Mouse (Mus musculus): ENCODE results near the gene Rrp1.

The Rrp1 gene

GRCm38 (mm10) chr10:78402301-78402922, 10.4 kb downstream of the Rrp1 start:
- TF ChIP-seq GATA4 (IDR thresholded peaks at IDR 0.05; ENCODE audit: insufficient replicate concordance, low read length), result no peak

- TF ChIP-seq GATA4 (IDR thresholded peaks at IDR 0.05; ENCODE audit: insufficient replicate concordance, low read length), result no peak
Measured at GRCm38 (mm10) chr10:78401127-78401526, 11.7 kb downstream of the Rrp1 start.

- no peak for TF ChIP-seq GATA4 (IDR thresholded peaks at IDR 0.05; ENCODE audit: insufficient replicate concordance, low read length)
Measured at GRCm38 (mm10) chr10:78399090-78399657, 13.7 kb downstream of the Rrp1 start.

GRCm38 (mm10) chr10:78396625-78396885, 16.3 kb downstream of the Rrp1 start:
- no peak for TF ChIP-seq GATA4 (IDR thresholded peaks at IDR 0.05; ENCODE audit: insufficient replicate concordance, low read length)

DNA sequence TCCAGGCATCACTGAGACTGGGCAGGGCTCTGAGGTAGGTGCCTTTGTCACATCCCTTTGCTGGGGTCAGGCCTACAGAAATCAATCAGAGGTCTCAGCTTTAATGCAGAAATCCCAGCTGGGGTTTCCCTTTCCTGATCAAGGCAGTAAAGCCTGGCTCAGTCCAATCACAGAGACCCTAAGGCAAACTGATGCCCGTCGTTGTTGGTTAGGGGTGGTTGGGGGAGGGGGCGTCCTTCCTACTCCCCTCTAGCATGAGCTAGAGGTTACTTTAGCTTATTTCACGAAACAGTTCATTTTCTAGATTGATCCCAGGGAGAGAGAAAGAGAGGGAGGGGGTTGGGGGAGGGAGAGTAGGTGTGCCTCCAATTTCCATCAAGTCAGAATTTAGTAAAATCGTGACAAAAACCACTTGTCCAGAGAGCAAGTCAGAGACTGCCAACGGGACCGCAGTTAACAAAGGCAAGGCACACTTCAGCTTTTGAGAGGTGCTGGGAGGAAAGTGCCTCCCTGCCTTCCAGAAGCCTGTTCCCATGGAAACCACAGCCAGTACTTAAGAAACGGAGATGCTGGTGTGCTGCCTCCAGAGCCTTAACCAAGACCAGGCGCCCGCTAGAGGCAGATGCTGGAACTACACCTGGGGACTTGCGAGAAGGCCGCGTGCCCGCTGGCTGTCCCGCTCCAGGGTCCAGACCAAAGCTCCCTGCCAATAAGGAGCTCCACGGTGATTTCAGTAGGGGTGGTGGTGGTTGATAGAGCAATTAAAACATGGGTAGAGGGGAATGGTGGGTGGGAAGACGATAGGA, 16.8 kb downstream of the Rrp1 start:
- no peak for TF ChIP-seq GATA4 (IDR thresholded peaks at IDR 0.05; ENCODE audit: insufficient replicate concordance, low read length)

GRCm38 (mm10) chr10:78395377-78395776, 17.5 kb downstream of the Rrp1 start:
- no peak for TF ChIP-seq GATA4 (IDR thresholded peaks at IDR 0.05; ENCODE audit: insufficient replicate concordance, low read length)

DNA sequence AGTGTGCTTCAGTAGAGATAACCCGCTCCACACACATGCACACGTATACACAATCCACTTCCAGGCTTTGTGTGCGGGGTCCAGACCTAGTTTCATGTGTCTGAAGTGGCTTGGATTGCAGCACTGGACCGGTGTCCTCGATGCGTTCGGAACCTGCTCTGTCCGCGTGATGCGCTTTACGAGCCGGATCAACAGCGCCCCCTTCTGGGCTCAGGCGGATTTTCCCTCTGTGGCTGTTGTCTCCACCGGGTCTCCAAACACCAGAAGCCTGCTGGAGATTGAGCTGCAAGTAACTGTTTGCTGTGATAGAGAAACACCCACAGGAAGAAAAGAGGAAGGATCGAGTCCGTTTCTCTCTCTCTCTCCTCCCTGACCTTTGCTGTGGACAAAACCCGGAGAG, 20.8 kb downstream of the Rrp1 start:
- TF ChIP-seq GATA4 (IDR thresholded peaks at IDR 0.05; ENCODE audit: insufficient replicate concordance, low read length), result no peak

- no peak for TF ChIP-seq GATA4 (IDR thresholded peaks at IDR 0.05; ENCODE audit: insufficient replicate concordance, low read length)
Measured at GRCm38 (mm10) chr10:78390982-78391470, 21.8 kb downstream of the Rrp1 start.

DNA sequence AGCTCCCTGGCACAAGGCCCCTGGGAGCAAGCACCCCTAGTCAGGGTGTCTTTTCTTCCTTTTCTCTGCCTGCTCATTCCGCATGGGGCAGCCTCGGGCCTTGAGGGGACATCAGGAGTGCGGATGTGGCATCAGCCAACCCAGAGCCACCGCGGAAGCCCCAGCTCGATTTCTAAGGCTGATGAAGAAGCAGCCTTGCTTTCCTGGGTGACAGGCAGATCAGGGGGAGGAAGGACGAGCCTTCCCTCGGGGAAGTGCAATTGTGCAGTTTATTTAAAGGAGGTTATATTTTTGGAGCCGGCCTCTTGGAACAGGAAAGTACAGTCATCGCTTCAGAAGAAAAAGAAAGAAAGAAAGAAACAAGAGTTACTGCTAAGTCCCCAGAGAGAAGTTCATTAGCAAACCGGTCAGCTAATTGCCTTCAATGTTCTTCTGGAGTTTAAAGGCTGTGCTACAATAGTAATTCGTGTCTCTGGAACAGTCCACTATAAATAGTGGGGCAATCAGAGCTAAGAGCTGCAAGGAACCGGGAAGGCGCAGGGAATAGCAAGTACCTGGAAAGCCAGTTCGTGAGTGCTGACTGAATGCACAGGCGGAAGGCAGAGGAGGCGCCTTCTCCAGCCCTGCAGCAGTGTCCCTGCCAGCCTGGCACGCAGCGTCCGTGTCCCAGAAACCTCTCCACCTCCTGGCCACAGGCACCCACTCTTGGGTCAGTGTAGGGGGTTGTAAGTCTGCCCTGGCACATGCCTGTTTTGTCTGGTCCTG, 24.4 kb downstream of the Rrp1 start:
- TF ChIP-seq GATA4 (IDR thresholded peaks at IDR 0.05; ENCODE audit: insufficient replicate concordance, low read length), result no peak

GRCm38 (mm10) chr10:78385520-78385919, 27.3 kb downstream of the Rrp1 start:
- no peak for TF ChIP-seq GATA4 (IDR thresholded peaks at IDR 0.05; ENCODE audit: insufficient replicate concordance, low read length)

DNA sequence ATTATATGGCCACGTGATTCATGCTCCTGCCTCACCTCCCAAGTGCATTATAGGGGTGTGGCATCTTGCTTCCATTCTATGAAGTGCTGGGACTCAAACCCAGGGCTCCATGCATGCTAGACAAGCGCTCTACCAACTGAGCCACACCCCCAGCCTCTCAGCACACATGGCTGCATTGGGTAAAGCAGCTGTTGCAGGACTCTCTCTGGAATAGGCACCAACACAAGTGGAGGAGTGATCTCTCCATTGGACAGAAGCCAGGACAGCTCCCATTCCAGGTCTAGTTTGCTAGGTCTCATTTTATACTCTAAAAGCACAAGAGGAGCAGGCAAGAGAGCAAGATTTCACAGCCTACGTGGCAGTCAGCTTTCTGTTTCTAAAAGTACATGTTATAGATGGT, 29.3 kb downstream of the Rrp1 start:
- no peak for TF ChIP-seq GATA4 (IDR thresholded peaks at IDR 0.05; ENCODE audit: insufficient replicate concordance, low read length)

- TF ChIP-seq GATA4 (IDR thresholded peaks at IDR 0.05; ENCODE audit: insufficient replicate concordance, low read length), result no peak
Measured at GRCm38 (mm10) chr10:78378516-78378915, 34.3 kb downstream of the Rrp1 start.

- TF ChIP-seq GATA4 (IDR thresholded peaks at IDR 0.05; ENCODE audit: insufficient replicate concordance, low read length), result no peak
Measured at GRCm38 (mm10) chr10:78372681-78373668, 39.9 kb downstream of the Rrp1 start.

DNA sequence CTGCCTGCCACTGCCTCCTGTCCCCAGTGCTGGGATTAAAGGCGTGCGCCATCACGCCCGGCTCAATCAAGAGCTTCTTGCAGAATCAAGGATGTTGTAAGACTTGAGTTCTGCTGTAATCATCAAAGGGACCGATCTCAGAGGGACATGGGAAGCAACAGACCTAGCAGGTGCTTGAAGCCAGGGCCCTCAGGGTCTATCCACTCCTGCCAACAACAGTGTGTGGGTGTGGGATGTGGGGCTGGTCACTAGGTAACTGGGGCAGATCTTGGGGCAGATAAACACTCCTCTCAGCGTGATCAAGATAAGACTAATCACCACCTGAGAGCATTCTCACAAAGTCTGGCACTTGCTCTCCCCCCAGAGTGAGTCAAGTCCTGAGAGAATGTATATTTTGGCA, 41.1 kb downstream of the Rrp1 start:
- TF ChIP-seq GATA4 (IDR thresholded peaks at IDR 0.05; ENCODE audit: insufficient replicate concordance, low read length), result no peak

All from liver, adult (tissue).